Mouse (Mus musculus) naive thymus-derived CD4-positive, alpha-beta T cell, adult 2 months (primary cell): ENCODE measurements around the gene Dydc2.

ENCODE experiments used
- DNase-seq: peaks from one replicate; pipeline ENCODE4 v3.0.0-alpha.2; 2011; ENCODE audit warnings: low read depth

Dydc2 gene

GRCm38 (mm10) chr14:40999904-41000645 is 68.9 kb downstream of the Dydc2 start:
- no peak for DNase-seq
